Mouse (Mus musculus): ENCODE measurements around the gene Vac14. TPM values are rescaled to one million over a fixed set of nuclear protein-coding genes. Genes with fewer than 3 reads are reported as not detected.

Vac14 gene
- polyA plus RNA-seq, 1 experiment from 2014 or later, result 27.7 TPM

DNA sequence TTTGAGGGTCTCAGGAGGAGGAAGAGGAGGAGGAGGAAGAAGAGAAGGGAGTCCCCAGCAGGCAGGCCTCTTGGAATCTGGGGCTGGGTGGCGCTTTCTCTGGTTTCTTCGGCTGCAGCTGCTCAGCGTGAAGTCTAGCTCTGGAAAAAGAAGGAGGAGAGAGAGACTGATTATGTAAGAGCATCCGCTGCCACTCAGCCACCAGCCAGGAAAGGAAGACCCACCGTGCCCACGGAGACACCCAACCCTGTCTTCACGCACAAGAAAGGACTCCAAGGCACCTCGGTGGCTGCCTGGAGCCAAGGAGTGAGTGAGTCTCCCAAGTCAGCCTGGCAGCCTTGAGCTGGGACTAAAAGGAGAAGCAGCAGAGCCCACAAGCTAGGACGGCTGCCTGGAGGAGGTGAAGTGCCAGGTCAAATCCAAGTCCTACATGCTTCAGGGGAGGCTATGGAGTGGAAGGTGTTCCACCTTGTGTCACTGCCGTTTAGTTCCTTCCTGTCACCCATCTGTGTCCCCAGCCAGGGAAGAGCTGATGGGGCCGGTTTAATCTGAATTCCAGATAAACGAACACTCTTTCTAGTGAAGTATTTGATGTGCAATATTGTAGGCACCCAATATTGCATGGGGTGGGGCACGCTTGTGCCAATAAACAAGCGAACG is 137.3 kb downstream of the Vac14 start:
- DNase-seq (ENCODE audit: low spot score), result no peak

DNA sequence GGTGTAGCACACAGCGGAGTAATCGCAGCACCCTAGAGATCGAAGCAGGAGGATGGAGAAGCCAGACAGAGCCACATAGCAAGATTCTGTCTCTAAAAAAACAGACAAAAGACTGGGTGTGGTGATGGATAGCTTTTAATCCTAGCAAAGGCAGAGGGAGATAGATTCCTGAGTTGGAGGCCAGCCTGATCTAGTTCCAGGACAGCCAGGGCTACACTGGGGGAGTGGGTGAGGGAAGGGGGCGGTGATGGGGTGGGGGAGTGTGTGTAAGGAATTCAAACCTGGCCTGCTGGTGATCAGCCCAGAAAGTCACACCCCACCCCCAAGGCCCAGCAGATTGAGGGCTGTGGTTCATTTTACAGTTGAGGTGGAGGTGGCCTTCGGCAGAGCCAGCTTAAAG is 137.8 kb downstream of the Vac14 start:
- Histone ChIP-seq H3K4me1 (peaks cover 14% of the 10 kb centered on the region), H3K36me3 (no peaks in the 10 kb centered on the region), H3K9me3 (replicated peaks) (no peaks in the 10 kb centered on the region), H3K27ac (replicated peaks) (no peak overlapping the region), H3K27me3 (ENCODE audit: low read depth, poor library complexity, severe bottlenecking) (no peaks in the 10 kb centered on the region), H3K4me3 (no peak overlapping the region)
- WGBS, result 91% methylated on average over 5 of the region's 5 CpGs
- no peak for DNase-seq (ENCODE audit: low spot score)

More for the DNA sequence above, 137.3 kb downstream of the Vac14 start:
- Histone ChIP-seq H3K36me3 (no peaks in the 10 kb centered on the region), H3K4me3 (no peak overlapping the region), H3K4me1 (peaks cover 14% of the 10 kb centered on the region), H3K27ac (replicated peaks) (no peak overlapping the region), H3K9me3 (replicated peaks) (no peaks in the 10 kb centered on the region), H3K27me3 (ENCODE audit: low read depth, poor library complexity, severe bottlenecking) (no peaks in the 10 kb centered on the region)
- WGBS, result 62% methylated on average over 15 of the region's 15 CpGs

DNA sequence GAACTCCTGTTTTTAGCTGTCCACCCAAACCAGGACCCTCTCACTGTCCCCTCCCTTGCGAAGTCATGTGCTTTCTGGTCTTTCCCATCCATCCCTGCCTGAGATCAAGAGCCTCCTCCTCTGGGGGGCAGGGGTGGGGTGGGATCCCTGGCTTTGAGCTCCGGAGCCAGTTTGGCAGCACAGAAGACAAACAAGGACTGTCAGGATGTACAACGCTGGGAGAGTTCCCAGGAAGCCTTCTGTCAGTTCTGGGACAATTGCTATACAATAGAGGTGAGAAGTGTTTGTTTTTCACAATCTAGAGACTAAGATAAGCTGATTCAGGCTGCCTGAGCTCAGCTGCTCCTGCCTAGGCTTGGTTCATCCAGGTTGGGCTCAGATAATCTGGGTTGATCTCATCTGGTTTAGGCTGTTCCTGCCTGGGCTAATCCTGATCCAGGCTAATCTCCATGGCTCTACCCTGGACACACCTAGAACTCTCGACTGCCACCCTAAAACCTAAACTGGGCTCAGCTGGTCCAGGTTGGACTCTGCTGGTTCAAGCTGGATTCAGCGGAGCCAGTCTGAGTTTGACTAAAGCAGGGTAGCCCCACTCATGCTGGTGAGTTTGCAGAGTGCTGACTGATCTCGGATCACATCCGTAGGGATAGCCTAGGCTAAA is 142.0 kb downstream of the Vac14 start:
- no peak overlapping the region for H3K4me3 ChIP-seq
- no peaks in the 10 kb centered on the region for H3K9me3 ChIP-seq (replicated peaks)
- no peak for DNase-seq (ENCODE audit: low spot score)
- H3K36me3 ChIP-seq, result no peaks in the 10 kb centered on the region
- peaks cover 6% of the 10 kb centered on the region for H3K4me1 ChIP-seq
- WGBS, result 74% methylated on average over 7 of the region's 7 CpGs
- H3K27me3 ChIP-seq (ENCODE audit: low read depth, poor library complexity, severe bottlenecking), result no peaks in the 10 kb centered on the region
- no peak overlapping the region for H3K27ac ChIP-seq (replicated peaks)

DNA sequence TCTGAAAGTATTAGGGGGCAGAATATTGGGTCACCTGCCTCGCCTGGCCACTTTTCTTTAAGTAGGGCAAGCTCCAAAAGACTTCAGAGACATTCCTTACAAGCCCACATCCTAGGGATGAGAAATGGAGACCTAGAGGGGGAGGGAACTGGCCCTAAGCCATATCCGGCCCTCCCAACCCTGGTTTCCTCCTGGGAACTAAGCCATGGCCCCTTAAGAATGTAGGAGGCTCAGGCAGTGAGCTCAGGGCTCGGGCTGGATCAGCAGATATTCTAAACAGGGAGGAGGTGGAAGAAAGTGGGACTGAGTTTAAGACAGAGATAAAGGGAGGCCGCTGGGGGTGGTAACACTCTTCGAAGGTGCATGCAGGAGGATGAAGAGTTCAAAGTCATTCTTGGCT is 142.8 kb downstream of the Vac14 start:
- H3K36me3 ChIP-seq, result no peaks in the 10 kb centered on the region
- no peaks in the 10 kb centered on the region for H3K27me3 ChIP-seq (ENCODE audit: low read depth, poor library complexity, severe bottlenecking)
- no peak overlapping the region for H3K4me3 ChIP-seq
- H3K27ac ChIP-seq (replicated peaks), result no peak overlapping the region
- no peak for DNase-seq (ENCODE audit: low spot score)
- 66% methylated on average over 5 of the region's 5 CpGs for WGBS
- no peaks in the 10 kb centered on the region for H3K9me3 ChIP-seq (replicated peaks)
- H3K4me1 ChIP-seq, result peaks cover 6% of the 10 kb centered on the region

DNA sequence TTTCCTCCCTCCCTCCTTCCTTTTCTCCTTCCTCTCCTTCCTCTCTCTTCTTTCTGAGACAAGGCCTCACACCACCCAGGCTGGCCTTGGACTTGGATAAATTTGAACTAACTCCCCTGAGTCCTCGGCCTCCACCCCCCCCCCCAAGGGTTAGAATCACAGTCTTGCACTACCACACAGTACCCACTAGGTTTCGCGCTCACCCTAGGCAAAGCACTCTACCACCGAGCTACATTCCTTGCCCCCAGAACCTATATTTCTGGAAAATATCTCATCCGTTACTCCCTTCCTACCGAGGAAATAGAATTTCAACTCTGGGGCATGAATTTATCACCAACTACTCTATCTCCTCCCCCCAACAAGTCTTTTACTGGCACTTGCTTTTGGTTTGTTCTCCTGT is 143.6 kb downstream of the Vac14 start:
- H3K9me3 ChIP-seq (replicated peaks), result no peaks in the 10 kb centered on the region
- H3K27ac ChIP-seq (replicated peaks), result no peak overlapping the region
- no peak overlapping the region for H3K4me3 ChIP-seq
- DNase-seq (ENCODE audit: low spot score), result no peak
- 75% methylated on average over 6 of the region's 6 CpGs for WGBS
- H3K36me3 ChIP-seq, result no peaks in the 10 kb centered on the region
- H3K27me3 ChIP-seq (ENCODE audit: low read depth, poor library complexity, severe bottlenecking), result no peaks in the 10 kb centered on the region
- peaks cover 6% of the 10 kb centered on the region for H3K4me1 ChIP-seq

DNA sequence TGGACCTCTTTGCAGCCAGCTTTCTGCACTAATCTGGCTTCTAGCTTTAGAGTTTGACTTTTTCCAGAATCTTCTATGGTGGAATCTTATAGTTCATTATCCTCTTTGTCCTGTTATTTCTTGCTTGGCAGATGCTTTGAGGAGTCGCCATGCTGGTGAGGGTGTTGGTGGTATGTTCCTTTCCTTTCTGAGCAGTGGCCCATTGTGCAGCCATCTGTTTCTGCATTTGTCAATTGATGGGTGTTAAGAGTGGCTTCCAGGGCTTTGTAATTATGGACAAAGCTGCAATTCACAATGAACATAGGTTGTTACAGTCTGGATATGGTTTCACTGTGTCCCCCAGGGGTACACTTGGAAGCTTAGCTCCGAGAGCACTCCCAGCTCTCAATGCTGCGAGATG is 146.3 kb downstream of the Vac14 start:
- peaks cover 6% of the 10 kb centered on the region for H3K4me1 ChIP-seq
- H3K4me3 ChIP-seq, result no peak overlapping the region
- no peaks in the 10 kb centered on the region for H3K36me3 ChIP-seq
- H3K27ac ChIP-seq (replicated peaks), result no peak overlapping the region
- DNase-seq (ENCODE audit: low spot score), result no peak
- no peaks in the 10 kb centered on the region for H3K27me3 ChIP-seq (ENCODE audit: low read depth, poor library complexity, severe bottlenecking)
- WGBS, result 87% methylated on average over 3 of the region's 3 CpGs
- H3K9me3 ChIP-seq (replicated peaks), result no peaks in the 10 kb centered on the region

DNA sequence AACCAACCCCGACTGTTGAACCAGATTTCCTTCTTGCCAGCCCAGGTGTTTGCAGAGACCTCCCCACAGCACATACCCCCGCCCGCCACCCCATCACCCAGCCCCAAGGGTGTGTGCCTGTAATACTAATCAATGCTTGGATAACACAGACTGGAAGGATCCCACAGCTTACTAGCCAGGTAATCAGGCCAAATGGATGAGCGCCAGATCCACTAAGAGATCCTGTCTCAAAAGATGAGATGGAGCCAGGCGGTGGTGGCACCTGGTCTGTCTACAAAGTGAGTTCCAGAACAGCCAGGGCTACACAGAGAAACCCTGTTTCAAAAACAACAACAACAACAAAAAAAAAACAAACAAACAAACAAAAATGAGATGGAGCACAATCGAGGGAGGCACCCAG is 148.9 kb downstream of the Vac14 start:
- no peaks in the 10 kb centered on the region for H3K4me1 ChIP-seq
- H3K9me3 ChIP-seq (replicated peaks), result no peaks in the 10 kb centered on the region
- no peak overlapping the region for H3K4me3 ChIP-seq
- no peaks in the 10 kb centered on the region for H3K36me3 ChIP-seq
- no peak overlapping the region for H3K27ac ChIP-seq (replicated peaks)
- DNase-seq (ENCODE audit: low spot score), result no peak
- no peaks in the 10 kb centered on the region for H3K27me3 ChIP-seq (ENCODE audit: low read depth, poor library complexity, severe bottlenecking)
- WGBS, result 88% methylated on average over 6 of the region's 6 CpGs

Other genes with a start within 250 kb of the Vac14 start
- gene Mtss1l, start 102.9 kb downstream of the Vac14 start, polyA plus RNA-seq (2016; fragmentation: Nextera tagmentation; extraction: Ambion mirVana), result 4.9 and 5.0 TPM in 2 replicates
- gene Il34, start 187.3 kb downstream of the Vac14 start, polyA plus RNA-seq (2016; fragmentation: Nextera tagmentation; extraction: Ambion mirVana), result 0.20 and 0.51 TPM in 2 replicates
- gene Cog4, start 228.0 kb downstream of the Vac14 start, polyA plus RNA-seq (2016; fragmentation: Nextera tagmentation; extraction: Ambion mirVana), result 75.4 and 78.2 TPM in 2 replicates
- 222 and 225 TPM in 2 replicates for gene Sf3b3, start 228.2 kb downstream of the Vac14 start, polyA plus RNA-seq (2016; fragmentation: Nextera tagmentation; extraction: Ambion mirVana)

Data from midbrain, embryonic 10.5 days (tissue).